Mouse (Mus musculus) B cell, adult 62 days (primary cell): ENCODE results near the gene Gm9733. TPM values are rescaled to one million over a fixed set of nuclear protein-coding genes. Genes with fewer than 3 reads are reported as not detected.

Source experiments
- total RNA-seq: library from RNA; stranded (reverse); gene quantifications from 4 replicates; pipeline ENCODE4 v1.2.4, GENCODE M21; 2023

Gene Gm9733
- total RNA-seq = not detected in 4 replicates

GRCm38 (mm10) chr3:15332063-15332462 lies at the start of gene Gm9733:
TSS of gene Gm9733 (minus strand) at chr3:15332302.

Other genes starting within 250 kb of the Gm9733 start
- not detected in 4 replicates for gene Sirpb1a, start 94.2 kb upstream of the Gm9733 start, total RNA-seq
- gene Sirpb1b, start 242.8 kb upstream of the Gm9733 start, total RNA-seq = 1.1 TPM in 1 of 4 replicates, not detected in the others